Mouse (Mus musculus) urinary bladder, adult 2 months (tissue): ENCODE results near the gene Stambpl1. TPM values are rescaled to one million over a fixed set of nuclear protein-coding genes. Genes with fewer than 3 reads are reported as not detected.

Source experiments
- DNase-seq: peaks from one replicate; pipeline ENCODE4 v3.0.0; 2022; ENCODE audit warnings: low spot score
- polyA plus RNA-seq: library from polyadenylated mRNA; depleted of rRNA; stranded (reverse); fragments of >200 nt; gene quantifications from 2 replicates; pipeline ENCODE4 v1.2.3, GENCODE M21; 2012

Gene Stambpl1
- polyA plus RNA-seq, 1 experiment, result 10.9 TPM

DNA sequence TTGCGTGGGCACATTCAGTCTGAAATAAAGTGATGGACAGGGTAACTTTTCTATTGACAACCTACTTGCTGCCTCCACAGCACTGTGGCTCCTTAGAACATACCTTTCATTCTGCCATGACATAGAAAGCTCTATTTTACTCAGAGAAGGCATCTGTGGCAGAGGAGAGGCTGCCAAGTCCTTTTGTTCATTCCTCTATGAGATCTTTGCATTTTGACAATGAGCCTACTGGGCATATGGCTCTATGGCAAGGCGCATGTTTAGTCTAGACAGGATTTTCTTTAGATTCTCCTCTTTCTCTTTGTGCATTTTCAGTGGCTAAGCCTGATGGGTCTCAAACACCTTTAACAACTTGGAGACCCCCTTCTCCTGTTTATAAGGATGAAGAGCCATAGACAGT is 45.7 kb downstream of the Stambpl1 start:
- DNase-seq, result no peak

DNA sequence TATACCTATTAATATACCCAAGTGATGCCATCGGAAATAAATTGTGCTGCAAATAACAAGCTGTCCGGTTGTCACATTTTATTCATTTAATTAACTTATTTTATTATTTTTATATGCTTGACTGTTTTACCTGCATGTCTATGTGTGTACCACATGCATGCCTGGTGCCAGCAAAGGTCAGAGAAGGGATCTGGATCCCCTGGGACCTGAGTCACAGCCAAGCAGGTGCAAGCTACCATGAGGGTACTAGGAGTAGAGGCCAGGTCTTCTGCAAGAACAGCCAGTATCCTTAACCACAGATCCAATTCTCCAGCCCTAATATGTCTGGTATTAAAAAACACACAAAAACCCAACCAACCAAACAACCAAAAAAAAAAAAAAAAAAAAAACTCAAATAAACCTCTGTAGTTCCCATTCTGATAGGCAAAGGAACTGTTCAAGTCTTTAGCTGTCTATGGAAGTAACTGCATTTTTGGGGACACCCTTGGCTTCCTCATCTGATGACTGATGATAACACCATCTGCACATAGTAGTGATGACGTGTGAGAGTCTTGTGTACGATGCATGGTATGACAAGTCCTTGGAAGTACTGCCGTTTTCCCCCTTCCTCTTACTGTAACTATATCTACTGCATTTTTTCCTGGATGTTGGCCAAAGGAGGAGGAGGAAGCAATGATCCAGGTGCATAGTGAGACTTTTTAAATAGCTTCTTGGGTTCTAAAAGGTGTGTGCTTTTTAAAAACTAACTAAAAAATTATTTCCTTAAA is 48.4 kb downstream of the Stambpl1 start:
- no peak for DNase-seq

DNA sequence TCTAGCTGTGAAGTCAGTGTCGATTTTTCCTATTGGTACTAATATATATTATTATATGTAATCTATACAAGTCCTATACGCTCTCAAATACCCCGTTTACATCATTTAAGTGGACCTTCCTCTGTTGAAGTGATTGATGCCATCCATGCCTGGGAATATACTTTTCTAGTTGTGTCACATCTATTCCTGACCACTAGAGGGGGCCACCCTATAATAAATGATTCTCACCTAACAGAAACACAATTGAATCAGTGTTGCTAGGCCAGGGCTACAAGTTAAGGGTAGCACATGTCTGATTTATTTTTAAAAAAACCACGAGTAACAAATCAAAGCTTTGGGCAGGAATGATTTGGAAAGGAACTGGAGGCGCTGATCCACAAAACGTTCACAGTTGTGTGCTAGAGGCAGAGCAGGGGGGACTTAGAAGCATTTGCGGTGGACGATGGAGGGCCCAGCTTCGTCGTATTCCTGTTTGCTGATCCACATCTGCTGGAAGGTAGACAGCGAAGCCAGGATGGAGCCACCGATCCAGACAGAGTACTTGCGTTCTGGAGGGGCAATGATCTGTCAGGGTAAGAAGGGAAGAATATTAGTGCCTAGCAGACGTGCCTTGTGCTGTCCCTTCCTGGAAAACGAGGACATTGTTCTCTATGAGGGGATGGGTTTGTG is 49.4 kb downstream of the Stambpl1 start:
- no peak for DNase-seq

DNA sequence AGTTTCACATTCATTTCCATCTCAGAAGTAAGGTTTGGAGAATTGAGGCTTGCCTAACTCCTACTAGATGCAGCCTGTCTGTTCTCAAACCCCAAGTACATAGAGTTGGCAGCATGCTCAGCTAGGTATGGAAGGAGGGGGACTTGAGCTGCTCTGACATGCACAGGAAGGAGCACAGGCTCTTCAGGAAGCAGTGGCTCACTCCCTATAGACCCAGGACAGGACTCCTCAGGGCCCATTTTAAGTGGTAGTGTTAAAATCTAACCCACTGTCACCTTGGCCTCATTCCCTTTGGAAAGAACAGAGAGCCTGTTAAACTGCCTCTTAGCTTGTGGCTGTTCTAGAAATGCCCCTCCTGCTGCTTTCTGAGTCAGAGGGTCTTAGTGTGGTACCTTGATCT is 50.9 kb downstream of the Stambpl1 start:
- DNase-seq, result no peak

DNA sequence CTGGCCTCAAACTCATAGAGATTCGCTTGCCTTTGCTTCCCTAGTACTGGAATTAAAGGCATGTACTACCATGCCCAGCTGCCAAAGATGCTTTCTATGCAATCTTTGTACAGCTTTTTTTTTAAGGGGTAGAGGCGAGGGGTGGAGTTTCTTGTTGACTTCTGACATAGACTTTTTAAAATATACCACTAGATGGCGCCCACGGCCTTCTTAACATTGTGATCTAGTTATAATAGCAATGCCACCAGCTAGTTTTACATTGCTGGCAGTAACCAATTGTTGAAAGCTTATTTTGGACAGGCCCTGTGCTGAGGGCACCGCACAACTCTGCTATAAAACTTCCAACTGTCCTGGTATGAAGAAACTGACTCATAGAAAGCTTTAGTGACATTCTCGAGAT is 52.0 kb downstream of the Stambpl1 start:
- DNase-seq, result no peak

DNA sequence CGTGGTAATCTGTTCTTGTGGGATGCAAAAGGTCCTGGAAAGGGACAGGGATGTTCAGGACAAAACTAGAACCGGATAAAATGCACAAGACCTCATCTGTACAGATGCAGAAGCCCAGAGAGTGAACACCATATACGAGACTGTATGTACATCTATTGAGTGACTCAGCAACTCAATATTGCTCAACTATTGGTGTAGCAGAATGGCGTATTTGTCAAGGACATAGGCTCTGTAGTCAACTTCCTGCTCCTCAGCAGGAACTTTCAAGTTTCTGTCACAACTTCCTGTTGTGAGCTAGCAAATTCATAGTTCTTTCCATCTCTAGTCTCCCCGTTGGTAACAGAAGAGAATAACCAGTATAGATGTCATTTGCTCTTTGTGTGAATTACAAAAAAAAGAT is 56.5 kb downstream of the Stambpl1 start:
- no peak for DNase-seq

DNA sequence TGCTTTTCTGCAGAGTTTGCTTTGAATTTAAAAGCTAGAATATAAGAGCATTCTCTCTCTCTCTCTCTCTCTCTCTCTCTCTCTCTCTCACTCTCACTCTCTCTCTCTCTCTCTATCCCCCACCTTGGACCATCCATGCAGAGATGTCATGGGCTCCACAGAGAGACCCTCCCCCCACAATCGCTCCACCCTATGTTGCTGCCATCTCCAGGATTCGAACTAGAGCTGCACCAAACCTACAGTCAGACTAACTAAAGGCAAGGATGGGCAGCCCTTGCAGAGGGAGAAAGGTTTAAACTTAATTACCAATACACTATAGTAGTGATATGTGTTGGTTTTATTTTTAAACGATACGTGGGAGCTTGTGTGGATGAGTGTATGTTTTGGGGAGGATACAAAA is 58.6 kb downstream of the Stambpl1 start:
- DNase-seq, result no peak

DNA sequence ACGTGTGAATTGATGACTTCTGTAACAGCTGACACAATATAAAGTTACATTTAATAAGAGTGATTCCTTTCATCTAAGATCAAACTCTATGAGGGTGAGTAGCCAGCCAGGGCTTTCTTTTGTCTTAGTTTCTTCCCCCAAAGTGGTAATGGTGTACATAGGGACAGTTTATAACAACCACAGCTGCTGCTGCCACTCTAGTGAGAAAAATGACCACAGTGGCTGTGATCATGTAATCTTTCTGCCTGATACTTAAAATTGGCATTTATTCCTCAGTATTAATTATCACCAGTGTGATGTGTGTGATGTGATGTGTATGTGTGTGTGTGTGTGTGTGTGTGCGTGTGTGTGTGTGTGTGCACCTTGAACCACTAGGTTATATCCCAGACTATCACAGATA is 59.9 kb downstream of the Stambpl1 start:
- DNase-seq, result no peak

DNA sequence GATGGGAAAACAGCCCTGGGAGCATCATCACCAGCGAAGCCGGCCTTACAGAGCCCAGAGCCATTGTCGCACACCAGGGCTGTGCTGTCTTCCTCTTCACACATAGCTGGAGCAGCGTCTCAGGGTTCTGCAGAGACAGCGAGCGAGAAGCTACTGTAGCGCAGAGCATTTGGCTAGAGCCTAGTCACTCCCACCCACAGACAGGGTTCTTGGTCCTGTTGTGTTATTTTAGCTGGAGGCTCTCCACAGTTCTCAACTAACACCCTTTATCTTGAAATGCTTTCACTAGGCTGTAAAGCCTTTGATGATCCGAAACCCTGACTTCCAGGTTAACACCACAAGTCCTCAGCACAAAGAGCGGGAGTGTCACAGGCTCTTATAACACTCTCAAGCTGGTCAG is 60.4 kb downstream of the Stambpl1 start:
- no peak for DNase-seq

DNA sequence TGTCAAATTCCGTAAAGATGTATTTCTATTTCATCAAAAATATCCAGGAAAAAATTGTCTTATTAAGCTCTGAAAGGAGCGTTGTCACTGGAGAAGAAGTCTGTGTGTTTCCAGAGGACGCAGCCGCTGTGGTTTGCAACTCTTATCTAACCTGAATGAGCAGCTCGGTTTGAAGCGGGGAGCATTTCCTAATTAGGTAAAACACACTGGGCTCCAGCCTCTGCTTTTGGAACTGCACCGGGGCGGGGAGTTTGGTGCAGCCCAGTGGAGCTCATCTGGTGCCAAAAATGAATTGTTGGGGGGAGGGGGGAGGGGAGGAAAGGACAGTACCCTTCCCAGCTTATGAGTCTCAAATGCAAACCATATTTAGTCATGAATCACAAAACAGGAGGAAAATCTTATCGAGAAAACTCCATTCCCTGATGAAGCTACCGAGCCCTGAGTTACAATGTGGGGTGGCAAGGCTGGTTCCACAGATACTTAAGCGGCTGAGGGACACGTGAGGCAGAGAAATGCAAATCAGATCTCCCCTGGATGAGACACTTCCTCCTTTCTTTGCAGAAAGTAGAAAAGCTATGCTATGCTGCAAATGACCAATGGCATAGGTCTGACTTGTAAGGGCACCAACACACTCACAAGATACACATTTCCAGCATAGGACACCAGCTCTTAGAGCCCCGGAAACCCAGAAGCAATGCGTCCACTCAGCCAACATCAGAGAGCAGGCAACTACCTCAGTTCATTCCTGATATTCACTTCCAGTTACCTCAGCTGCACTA is 62.3 kb downstream of the Stambpl1 start:
- no peak for DNase-seq

DNA sequence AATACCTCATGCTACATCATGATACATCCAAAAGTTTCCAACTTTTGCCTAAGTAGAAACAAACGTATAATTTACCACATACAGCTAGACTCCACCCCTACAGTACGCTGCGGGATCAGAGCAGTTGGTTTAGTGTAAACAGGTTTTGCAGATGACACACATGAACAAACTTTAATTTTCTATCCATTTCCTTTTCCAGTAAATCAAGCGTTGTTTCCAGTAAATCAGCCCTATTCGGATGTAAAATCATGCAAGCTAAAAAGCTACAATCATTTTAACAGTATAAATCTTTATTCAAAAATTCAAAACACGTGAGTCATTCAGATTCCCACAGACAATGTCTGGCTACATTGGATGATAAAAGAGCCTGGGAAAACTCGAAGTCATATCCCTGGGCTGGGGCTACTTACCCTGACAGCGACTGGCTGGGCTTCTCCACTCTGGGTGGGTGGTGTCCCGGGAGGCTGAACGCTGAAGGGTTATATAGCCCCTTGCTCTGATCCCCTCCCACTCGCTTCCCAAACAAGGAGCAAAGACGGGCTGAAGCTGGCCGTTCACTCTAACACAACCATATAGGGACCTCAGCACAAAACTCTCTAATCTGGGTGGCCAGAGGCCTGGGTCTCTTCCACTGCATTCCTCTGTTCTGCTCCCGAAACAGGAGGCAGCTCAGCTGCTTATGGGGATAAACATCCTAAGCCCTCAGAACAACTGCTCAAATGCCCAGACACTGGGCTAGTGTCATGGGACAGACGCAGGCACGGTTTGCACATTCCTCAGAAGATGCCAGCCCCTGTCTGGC is 63.1 kb downstream of the Stambpl1 start, which contains the start of gene Acta2:
Gene Acta2, minus strand, starts transcription at position 711 of the 802 bp plus-strand sequence.
- DNase-seq, result peak; percentile 56

DNA sequence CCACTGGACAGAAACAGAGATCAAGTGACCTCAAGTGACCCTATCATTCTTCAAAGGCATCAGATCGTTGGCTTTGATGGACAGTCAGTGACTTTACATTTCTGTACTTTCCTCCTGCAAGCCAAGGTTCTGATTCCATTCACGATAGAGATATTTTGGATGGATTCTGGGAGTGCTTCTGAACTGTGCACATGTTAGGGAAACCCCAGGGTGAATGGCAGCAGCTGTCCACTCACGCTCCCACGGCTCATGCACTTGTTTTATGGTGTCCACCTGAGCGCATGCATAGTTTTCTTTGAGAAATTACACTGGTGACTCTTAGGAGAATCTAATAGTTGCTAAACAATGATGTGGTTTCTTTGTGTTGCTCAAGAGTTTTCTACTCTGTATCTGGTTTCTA is 64.1 kb downstream of the Stambpl1 start:
- DNase-seq, result no peak

DNA sequence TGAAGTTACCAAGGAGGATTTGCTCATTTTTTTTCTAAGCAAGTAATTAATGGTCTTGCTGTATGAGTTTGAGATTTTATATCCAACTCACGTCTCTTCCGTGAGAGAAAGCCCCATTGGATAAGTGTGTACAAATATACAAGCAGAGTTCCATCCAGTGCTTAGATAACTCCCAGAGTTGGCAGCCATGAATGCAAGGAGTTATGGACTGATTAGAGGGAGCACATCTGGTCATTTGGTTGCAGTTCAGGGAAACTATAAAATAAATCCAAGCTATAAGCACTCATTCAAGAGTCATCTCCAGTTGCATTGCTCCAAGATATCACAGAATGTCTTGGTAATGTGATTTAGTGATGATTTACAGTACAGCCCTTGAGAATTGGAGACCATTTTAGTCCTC is 64.9 kb downstream of the Stambpl1 start:
- DNase-seq, result no peak

DNA sequence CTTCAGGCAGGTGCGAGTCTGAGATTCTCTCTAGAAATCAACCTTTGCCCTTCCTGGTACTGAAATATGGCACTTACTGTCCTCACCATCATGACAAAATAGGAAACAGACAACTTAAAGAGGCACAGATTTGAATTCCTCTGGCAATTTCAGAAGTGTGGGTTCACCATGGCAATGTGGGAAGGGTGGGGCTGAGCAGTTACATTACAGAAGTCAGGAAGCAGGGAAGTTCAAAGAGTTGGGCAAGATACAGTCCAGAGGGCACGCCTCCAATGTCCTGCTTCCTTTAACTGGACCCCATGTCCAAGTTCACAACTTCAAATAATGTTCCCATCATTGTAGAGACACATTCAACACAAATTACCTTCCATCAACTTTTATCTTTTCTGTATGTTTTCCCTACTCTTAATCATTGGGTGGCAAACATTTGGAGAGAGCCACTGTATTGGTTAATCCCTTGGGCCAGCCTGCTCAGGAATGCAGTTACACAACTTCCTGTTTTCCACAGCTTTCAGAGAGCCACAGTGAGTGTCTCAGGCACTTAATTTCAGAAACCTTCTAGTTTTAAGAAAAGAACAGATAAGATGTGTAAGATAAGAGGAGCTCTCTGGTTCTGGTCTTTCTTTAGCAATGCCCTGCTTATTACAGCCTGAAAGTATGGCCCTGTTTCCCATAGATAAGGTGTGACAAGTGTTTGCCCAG is 70.4 kb downstream of the Stambpl1 start:
- no peak for DNase-seq

DNA sequence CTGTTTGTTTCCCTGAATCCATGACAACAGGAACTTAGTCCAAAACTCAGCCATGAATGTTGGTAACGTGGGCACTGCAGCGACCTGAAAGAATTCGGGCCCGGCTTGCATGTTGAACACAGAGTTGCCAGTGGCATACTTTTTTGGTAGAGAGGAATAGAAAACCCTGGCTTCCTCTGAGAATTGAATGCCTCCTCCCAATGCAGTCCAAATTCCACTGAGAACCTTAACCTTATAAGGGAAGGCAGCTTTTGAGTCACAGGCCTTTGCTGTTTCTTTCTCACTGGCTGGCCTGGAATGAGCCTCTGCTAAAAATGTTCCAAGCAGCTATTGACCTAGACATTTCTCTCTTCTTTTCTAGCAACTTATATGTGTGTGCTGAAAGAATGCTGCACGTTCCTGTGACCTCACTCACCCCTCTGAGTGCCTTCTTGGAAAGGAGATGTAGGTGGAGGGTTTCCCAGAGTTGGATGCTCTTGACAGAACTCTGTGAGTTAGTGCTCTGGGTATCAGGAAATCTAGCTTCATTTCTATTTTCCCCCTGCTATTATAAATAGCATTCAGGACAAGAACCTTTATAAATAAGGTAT is 73.7 kb downstream of the Stambpl1 start:
- DNase-seq, result no peak

DNA sequence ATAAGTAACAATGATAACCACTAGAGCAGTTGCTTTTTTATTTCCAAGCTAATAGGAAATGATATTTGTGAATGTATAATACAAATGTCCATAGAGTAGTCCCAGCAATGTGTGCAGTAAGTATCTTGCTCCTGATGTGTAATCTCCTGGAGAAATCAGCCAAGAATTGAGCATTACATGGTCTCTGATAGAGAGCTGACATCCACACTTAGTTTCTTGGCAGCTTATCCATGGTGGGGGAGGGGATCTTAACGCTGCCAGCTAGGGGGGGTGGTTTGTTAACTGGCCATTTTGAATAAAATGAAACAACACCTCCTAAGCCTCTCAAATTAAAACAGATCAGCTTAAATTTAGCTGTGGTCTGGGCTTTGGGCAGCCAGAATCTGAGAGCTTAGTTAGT is 77.0 kb downstream of the Stambpl1 start:
- DNase-seq, result no peak

DNA sequence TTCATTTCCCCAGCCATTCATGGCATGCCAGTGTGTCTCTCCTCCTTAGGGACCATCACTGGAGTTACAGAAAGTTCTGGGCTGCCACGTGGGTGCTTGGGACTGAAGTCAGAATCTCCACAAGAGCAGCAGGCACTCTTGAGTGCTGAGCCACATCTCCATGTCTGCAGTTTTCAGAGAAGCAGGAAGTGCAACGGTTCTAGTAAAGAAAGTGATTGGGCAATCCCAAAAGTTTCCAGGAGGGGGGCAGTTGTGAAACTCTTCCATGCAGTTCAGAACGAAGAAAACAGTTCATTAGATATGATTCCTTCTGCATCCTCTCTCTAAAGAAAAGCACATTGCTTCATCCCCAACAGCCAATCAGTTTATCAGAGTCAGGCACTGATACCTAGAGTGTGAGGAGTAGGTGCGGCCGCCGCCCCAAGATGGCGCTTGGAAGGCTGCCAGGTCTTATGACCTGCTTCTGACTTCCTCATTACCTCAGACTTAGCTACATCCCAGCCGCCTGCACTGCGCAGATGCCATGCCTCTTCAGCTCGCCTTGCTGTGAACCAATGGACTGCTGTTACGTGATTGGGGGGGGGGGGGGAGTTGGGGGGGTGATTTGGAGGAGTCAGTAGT is 78.2 kb downstream of the Stambpl1 start:
- DNase-seq, result no peak

DNA sequence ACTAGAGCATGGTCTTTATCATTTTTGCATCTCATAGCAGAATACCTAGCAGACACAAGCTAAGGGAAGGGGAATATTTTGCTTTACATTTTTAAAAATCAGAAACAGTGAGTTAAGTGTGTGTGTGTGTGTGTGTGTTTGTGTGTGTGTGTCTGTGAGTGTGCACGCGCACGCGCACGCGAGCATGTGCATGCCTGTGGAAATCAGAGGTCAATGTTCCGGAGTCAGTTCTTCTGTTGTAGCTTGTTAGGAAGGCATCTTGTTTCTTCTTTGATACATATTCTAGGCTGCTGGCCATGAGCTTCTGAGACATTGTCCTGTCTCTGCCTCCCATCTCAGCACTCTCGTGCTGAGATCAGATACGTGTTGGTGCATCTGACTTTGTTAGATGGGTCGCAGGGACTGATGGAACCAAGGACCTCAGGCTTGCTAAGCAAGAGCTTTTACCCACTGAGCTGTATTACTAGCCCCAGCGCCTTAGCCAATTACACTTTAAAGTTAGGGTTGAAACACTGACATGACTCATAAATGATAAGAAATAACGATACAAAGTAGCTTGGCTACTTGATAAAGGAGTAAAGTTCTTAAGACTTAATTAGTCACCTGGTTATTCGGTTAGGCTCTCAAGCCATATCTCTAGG is 78.9 kb downstream of the Stambpl1 start:
- DNase-seq, result no peak

DNA sequence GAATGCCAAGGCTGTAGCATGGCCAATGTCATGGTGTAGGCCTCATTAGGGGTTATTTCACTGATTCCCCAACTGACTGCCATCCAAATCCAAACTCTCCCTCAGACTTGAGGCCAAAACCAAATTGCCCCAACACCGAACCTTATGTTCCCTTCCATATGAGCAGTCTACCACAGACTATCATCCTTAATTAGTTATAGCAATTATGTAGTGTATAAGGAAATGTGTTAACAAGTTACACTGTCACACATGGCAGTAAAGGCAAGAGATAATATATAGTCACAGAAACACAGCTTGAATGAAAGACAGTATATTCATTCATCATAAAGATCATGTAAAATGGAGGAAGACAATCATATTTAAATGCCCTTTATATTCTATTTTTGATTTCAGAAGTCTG is 81.0 kb downstream of the Stambpl1 start:
- DNase-seq, result no peak

DNA sequence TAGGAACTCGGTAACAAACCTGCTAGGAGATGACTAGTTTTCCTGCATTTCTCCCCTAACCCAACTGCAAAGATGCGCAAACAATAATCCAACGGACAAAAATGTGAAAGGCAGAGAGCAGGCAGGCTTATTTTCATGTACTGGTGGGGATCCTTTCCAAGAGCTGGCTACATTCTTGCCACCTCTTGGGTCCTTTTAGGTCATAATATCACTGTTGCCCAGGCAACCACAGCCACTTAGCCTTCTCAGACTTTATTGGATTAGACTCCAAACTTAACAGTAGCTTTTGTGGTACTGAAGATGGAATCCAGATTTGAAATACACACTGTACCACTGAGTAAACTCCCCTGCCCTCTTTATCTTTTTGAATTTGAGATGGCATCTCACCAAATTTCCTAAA is 86.0 kb downstream of the Stambpl1 start:
- DNase-seq, result no peak
